Comparison of ENCODE assay signal across 10 mouse cellular contexts in genomic region chr4:45520375-45520774, GRCm38 (mm10). TPM values are rescaled to one million over a fixed set of nuclear protein-coding genes. Genes with fewer than 3 reads are reported as not detected.
DNase-seq lines count a peak whose midpoint lies in the region; ATAC-seq lines count a peak whose summit lies in the region.
"Had no signal": no experiment of that assay in that cellular context is flagged by ENCODE, and none has a peak within 500 bp of the region (broad histone marks: within the 10 kb centered on the region; RNA-seq: fewer than 3 reads in every experiment).

No protein-coding gene starts in this region.

- peaks cover 48% of the 10 kb centered on the region for H3K4me1 ChIP-seq in lung, embryonic 15.5 days
- peaks cover 27% of the 10 kb centered on the region for H3K4me1 ChIP-seq in stomach, embryonic 16.5 days (ENCODE audit: control insufficient read depth, insufficient read depth, low read length)

- ATAC-seq in lung, embryonic 15.5 days (ENCODE audit: borderline replicate concordance, extremely low read depth, low FRiP score, low TSS enrichment) = no peak
- ATAC-seq in stomach, embryonic 16.5 days (ENCODE audit: insufficient read depth, low FRiP score) = no peak

- peak; percentile 48 for DNase-seq in adrenal gland, adult 2 months
- no peak for DNase-seq in adrenal gland, postnatal 14 days
- no peak for DNase-seq in lung, postnatal 36 days
- DNase-seq in kidney, postnatal 36 days = peak; percentile 72 to 82
- DNase-seq in frontal cortex, adult 2 months (ENCODE audit: extremely low spot score in 1 of 2, low spot score in 1 of 2) = no peak
- DNase-seq in right cerebral cortex, postnatal 4 days = no peak
- DNase-seq: cerebellum, postnatal 14 days had no signal

- H3K9ac ChIP-seq in lung, embryonic 15.5 days = no peak overlapping the region
- peak overlapping the region; percentile 6; the same call in 1 of the 2 replicates for H3K9ac ChIP-seq in stomach, embryonic 16.5 days (ENCODE audit: low read length)

- peaks cover 6% of the 10 kb centered on the region; the same call in 1 of the 2 replicates for H3K36me3 ChIP-seq in lung, embryonic 15.5 days
- H3K36me3 ChIP-seq in stomach, embryonic 16.5 days (ENCODE audit: control insufficient read depth, insufficient read depth, low read length) = 0 out of 2 replicates have a peak, but pooled peaks cover 5% of the 10 kb centered on the region

- H3K27me3 ChIP-seq in lung, embryonic 15.5 days = no peaks in the 10 kb centered on the region
- no peaks in the 10 kb centered on the region for H3K27me3 ChIP-seq in stomach, embryonic 16.5 days (ENCODE audit: control insufficient read depth, insufficient read depth, low read length)

- H3K27ac ChIP-seq in lung, embryonic 15.5 days = peak overlapping the region; percentile 32; the same call in 1 of the 2 replicates
- peak overlapping the region; percentile 26; the same call in 1 of the 2 replicates for H3K27ac ChIP-seq in stomach, embryonic 16.5 days (ENCODE audit: low read length)

- H3K4me3 ChIP-seq in lung, embryonic 15.5 days = no peak overlapping the region
- no peak overlapping the region for H3K4me3 ChIP-seq in stomach, embryonic 16.5 days (replicated peaks; ENCODE audit: low read length)

- 0 out of 2 replicates have a peak overlapping the region, but pooled peaks have one; percentile 0 for H3K4me2 ChIP-seq in lung, embryonic 15.5 days
- no peak overlapping the region; the same call in 1 of the 2 replicates for H3K4me2 ChIP-seq in stomach, embryonic 16.5 days (ENCODE audit: low read depth, low read length)
- H3K4me2 ChIP-seq: midbrain, embryonic 11.5 days had no signal

- H3K9me3 ChIP-seq in lung, embryonic 15.5 days = no peaks in the 10 kb centered on the region
- H3K9me3 ChIP-seq in stomach, embryonic 16.5 days (replicated peaks; ENCODE audit: control insufficient read depth, low read length) = no peaks in the 10 kb centered on the region

- WGBS in lung, embryonic 15.5 days = 44% methylated on average over 8 of the region's 8 CpGs
- WGBS in stomach, embryonic 16.5 days = 51% methylated on average over 8 of the region's 8 CpGs

RNA-seq across cellular contexts. Expression of gene Shb, which starts 11.9 kb away (rescaled TPM):
- 100 to 1,000 TPM in 1 of 2 experiments, 10 to 100 TPM in 1; 48.7 to 154 TPM for total RNA-seq in adrenal gland, adult 2 months (2021)
- 71.0 and 106 TPM in 2 replicates for polyA plus RNA-seq in adrenal gland, adult 2 months (2012; rRNA removed)
- 71.2 and 76.8 TPM in 2 replicates for total RNA-seq in adrenal gland, postnatal 14 days (2021)
- polyA plus RNA-seq in lung, embryonic 15.5 days (2015; fragmentation: Nextera tagmentation; extraction: Ambion mirVana) = 11.4 and 13.5 TPM in 2 replicates
- polyA plus RNA-seq in stomach, embryonic 16.5 days (2015; fragmentation: Nextera tagmentation; extraction: Ambion mirVana) = 2.1 and 2.7 TPM in 2 replicates
- polyA plus RNA-seq in frontal cortex, adult 2 months (2012; rRNA removed) = 16.0 and 20.0 TPM in 2 replicates

Comparison
In these comparisons a context has a peak if more than half of its experiments do, and no peak if none do; other contexts are left out.
1. DNase-seq: peak in adrenal gland, adult 2 months (single experiment) and kidney, postnatal 36 days (2 of 2); none in adrenal gland, postnatal 14 days (single experiment), lung, postnatal 36 days (single experiment), frontal cortex, adult 2 months (0 of 2) and right cerebral cortex, postnatal 4 days (single experiment).